Mouse (Mus musculus): ENCODE measurements around the gene Pip4k2c. TPM values are rescaled to one million over a fixed set of nuclear protein-coding genes. Genes with fewer than 3 reads are reported as not detected.

Gene Pip4k2c
- polyA plus RNA-seq, 1 experiment from 2014 or later: 17.9 TPM

- Histone ChIP-seq H3K9me3 (no peaks in the 10 kb centered on the region), H3K27me3 (ENCODE audit: insufficient read depth, poor library complexity, severe bottlenecking) (peaks cover 78% of the 10 kb centered on the region), H3K4me3 (no peak overlapping the region), H3K4me1 (replicated peaks) (peaks cover 38% of the 10 kb centered on the region), H3K27ac (no peak overlapping the region), H3K36me3 (no peaks in the 10 kb centered on the region)
- no peak for DNase-seq (ENCODE audit: low spot score)
- 84% methylated on average over 16 of the region's 16 CpGs for WGBS
Measured at GRCm38 (mm10) chr10:127173148-127174065, 38.0 kb downstream of the Pip4k2c start.

DNA sequence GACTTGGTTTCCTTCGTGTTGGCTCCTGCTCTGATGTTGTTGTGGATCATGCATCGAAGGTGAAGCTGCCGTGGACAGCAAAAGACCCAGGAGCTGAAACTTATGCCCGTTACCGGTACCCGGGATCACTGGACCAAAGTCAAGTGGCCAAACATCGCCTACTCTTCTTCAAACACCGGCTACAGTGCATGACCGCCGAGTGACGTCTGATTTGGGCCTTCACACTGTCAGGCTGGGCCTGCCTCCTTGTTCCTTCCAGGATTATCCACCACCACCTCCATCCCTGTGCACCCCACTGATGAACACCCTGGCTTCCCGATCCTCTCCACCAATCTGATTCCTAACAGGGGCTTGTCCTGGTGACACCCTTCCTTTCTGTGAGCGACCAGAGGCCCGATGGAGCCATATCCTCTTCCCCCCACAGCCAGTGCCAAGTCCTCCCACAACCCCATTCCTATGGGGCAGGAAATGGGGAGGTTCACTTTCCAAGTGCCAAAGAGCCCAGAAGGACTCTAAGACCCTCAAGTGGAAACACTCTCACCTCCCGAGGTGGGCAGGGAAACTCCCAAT, 39.7 kb downstream of the Pip4k2c start:
- no peaks in the 10 kb centered on the region for H3K36me3 ChIP-seq
- 89% methylated on average over 15 of the region's 15 CpGs for WGBS
- no peak for DNase-seq (ENCODE audit: low spot score)
- H3K4me3 ChIP-seq: no peak overlapping the region
- no peaks in the 10 kb centered on the region for H3K9me3 ChIP-seq
- H3K27ac ChIP-seq: no peak overlapping the region
- H3K4me1 ChIP-seq (replicated peaks): peaks cover 24% of the 10 kb centered on the region
- peaks cover 78% of the 10 kb centered on the region for H3K27me3 ChIP-seq (ENCODE audit: insufficient read depth, poor library complexity, severe bottlenecking)

DNA sequence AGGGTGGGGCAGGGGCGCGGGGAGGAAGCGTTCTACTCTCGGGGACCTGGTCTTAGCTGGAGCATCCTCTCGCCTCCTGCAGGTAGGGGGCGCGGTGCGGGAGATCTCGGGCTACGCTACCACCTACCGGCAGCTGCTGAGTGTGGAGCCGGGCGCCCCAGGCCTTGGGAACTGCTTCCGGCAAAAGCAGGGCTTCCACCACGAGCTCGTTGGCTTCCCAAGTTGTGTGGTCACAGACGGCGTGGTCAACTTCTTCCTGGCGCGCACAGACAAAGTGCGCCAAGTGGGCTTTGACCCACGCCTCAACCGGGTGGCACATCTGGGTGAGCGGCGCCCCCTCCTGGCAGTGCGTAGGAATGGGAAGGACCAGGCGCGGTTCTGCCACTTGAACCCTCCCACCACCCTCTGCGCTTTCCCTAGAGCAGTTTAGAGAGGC, 40.5 kb downstream of the Pip4k2c start:
- Histone ChIP-seq H3K9me3 (no peaks in the 10 kb centered on the region), H3K27ac (peak overlapping the region; percentile 57; the same call in 1 of the 2 replicates), H3K4me1 (replicated peaks) (peaks cover 29% of the 10 kb centered on the region), H3K36me3 (no peaks in the 10 kb centered on the region), H3K27me3 (ENCODE audit: insufficient read depth, poor library complexity, severe bottlenecking) (peaks cover 78% of the 10 kb centered on the region), H3K4me3 (peak overlapping the region; percentile 51)
- DNase-seq (ENCODE audit: low spot score): peak; percentile 84
- WGBS: 1% methylated on average over 29 of the region's 29 CpGs

DNA sequence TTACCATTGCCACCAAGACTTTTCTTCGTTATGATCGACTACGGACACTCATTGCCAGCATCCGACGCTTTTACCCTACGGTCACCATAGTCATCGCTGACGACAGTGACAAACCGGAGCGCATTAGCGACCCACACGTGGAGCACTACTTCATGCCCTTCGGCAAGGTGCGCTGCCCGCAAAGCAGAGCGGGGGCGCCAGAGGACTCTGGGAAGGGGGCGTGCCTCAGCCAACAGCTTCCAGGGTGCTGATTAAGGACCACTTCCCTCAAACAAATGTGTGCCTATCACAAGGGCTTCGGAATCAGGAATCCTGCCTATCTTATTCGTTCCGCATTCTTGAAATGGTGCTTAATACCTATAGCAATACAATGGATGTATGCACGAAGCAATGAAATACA, 41.4 kb downstream of the Pip4k2c start:
- peak; percentile 52 for DNase-seq (ENCODE audit: low spot score)
- 1% methylated on average over 22 of the region's 22 CpGs for WGBS
- H3K9me3 ChIP-seq: no peaks in the 10 kb centered on the region
- H3K4me3 ChIP-seq: peak overlapping the region; percentile 51
- H3K27me3 ChIP-seq (ENCODE audit: insufficient read depth, poor library complexity, severe bottlenecking): peaks cover 82% of the 10 kb centered on the region
- peaks cover 37% of the 10 kb centered on the region for H3K4me1 ChIP-seq (replicated peaks)
- H3K36me3 ChIP-seq: no peaks in the 10 kb centered on the region
- H3K27ac ChIP-seq: no peak overlapping the region

DNA sequence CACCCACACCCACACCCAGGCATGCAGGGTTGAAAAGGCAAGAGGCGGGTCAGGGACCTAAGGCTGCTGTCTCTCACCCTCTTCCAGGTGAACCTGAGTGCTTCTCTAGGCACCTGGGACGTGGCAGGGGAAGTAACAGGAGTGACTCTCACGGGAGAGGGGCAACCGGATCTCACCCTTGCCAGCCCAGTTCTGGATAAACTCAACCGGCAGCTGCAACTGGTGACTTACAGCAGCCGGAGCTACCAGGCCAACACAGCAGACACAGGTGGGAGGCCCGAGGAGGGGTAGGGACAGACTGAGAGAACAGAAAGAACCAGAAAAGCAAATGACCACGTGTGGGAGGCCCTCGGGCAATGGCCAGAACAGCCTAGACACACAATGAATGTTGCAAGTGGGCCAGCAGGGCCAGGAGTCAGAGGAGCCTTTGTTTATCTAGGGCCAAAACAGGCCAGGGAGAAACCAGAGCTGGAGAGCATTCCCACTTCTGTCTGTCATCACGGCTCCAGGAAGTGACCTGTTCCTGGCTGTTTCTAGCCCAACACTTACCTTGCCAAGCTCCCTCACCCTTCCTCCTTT, 43.7 kb downstream of the Pip4k2c start:
- Histone ChIP-seq H3K27ac (no peak overlapping the region), H3K9me3 (no peaks in the 10 kb centered on the region), H3K4me3 (no peak overlapping the region), H3K4me1 (replicated peaks) (peaks cover 43% of the 10 kb centered on the region), H3K36me3 (no peaks in the 10 kb centered on the region), H3K27me3 (ENCODE audit: insufficient read depth, poor library complexity, severe bottlenecking) (peaks cover 97% of the 10 kb centered on the region)
- DNase-seq (ENCODE audit: low spot score): no peak
- 46% methylated on average over 10 of the region's 10 CpGs for WGBS

DNA sequence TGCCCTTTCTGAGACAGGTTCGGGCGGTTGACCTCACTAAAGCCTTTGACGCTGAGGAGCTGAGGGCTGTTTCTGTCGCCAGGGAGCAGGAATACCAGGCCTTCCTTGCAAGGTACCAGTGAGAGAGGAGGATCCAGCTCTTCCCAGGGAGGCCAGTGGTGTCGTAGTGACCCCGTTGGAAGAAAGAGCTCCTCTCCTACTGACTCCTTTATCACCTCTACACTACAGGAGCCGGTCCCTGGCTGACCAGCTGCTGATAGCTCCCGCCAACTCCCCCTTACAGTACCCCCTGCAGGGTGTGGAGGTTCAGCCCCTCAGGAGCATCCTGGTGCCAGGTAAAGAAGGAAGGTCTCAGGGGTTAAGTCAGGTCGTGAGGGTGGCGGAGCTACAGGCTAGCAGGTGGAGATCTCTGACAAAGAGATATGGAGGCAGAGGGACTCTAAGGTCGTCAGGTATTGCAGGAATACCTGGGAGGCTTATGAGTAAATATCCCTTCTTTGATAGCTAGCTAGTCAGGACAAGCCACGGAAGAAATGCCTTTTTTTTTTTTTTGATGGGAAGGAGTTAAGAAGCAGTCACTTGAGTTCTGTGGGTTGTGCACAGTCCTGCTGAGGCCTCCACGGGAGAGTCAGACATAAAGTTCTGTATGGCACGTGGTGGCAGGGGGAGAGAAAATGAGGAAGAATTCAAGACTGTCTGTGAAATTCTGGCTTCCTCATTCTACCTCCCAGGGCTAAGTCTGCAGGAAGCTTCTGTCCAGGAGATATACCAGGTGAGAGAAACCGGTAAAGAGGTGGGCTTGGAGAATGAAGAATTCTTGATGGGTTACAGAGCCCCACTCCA, 44.4 kb downstream of the Pip4k2c start:
- no peaks in the 10 kb centered on the region for H3K9me3 ChIP-seq
- H3K4me3 ChIP-seq: peak overlapping the region; percentile 63
- WGBS: 20% methylated on average over 15 of the region's 15 CpGs
- peaks cover 43% of the 10 kb centered on the region for H3K4me1 ChIP-seq (replicated peaks)
- H3K27me3 ChIP-seq (ENCODE audit: insufficient read depth, poor library complexity, severe bottlenecking): peaks cover 96% of the 10 kb centered on the region
- H3K36me3 ChIP-seq: no peaks in the 10 kb centered on the region
- DNase-seq (ENCODE audit: low spot score): no peak
- no peak overlapping the region for H3K27ac ChIP-seq

GRCm38 (mm10) chr10:127166404-127166715, 45.0 kb downstream of the Pip4k2c start:
- Histone ChIP-seq H3K27ac (peak overlapping the region; percentile 84; the same call in 1 of the 2 replicates), H3K4me3 (peak overlapping the region; percentile 63), H3K27me3 (ENCODE audit: insufficient read depth, poor library complexity, severe bottlenecking) (peaks cover 89% of the 10 kb centered on the region), H3K36me3 (no peaks in the 10 kb centered on the region), H3K9me3 (no peaks in the 10 kb centered on the region), H3K4me1 (replicated peaks) (peaks cover 43% of the 10 kb centered on the region)
- 4% methylated on average over 11 of the region's 11 CpGs for WGBS
- DNase-seq (ENCODE audit: low spot score): no peak

DNA sequence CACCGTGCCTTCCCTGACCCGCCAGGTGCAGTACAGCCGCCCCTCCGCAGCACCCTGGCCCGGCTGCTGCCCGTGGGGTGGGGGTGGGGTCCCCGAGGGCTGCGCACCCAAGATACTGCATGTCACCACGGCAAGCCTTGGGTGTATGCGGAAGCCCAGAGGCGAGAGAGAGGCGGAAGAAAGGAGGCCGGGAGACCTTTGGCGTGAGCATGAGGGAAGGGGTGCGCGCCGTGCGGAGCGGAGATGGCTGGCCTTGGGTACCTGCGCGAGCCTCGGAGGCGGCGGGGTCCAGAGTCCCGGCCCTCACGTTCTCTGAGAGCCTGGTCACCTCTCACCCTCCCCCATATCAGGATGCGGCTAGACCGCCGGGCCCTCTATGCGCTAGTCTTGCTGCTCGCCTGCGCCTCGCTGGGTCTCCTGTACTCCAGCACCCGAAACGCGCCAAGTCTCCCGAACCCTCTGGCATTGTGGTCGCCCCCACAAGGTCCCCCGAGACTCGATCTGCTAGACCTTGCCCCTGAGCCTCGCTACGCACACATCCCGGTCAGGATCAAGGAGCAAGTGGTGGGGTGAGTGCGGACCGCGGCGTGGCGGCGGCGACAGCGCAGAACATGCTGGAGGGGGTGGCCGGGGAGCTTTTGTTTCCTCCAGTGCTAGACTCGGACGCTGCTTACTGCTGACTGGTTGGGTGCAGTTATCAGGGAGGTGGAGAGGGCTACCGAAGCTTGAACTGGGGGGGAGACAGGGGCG, 45.6 kb downstream of the Pip4k2c start:
- peak; percentile 70 for DNase-seq (ENCODE audit: low spot score)
- H3K4me3 ChIP-seq: peak overlapping the region; percentile 63
- under 1% methylated on average over 56 of the region's 56 CpGs for WGBS
- no peaks in the 10 kb centered on the region for H3K36me3 ChIP-seq
- no peaks in the 10 kb centered on the region for H3K9me3 ChIP-seq
- H3K27ac ChIP-seq: peak overlapping the region; percentile 84
- peaks cover 84% of the 10 kb centered on the region for H3K27me3 ChIP-seq (ENCODE audit: insufficient read depth, poor library complexity, severe bottlenecking)
- H3K4me1 ChIP-seq (replicated peaks): peaks cover 39% of the 10 kb centered on the region

DNA sequence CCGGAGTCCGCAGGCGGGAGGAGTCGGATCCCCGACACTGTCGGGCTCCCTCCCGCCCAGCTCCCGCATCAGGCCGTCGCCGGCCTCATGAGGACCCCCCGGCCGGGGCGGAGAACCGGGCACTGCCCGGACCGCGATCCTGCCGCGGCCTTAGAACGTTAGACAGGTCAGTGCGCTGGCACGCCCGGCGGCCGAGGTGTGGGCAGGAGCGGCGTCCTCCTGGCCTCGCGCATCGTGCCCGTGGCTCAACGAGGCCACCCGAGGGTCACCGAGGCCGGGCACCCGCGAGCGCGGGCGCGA, 46.1 kb downstream of the Pip4k2c start:
- peaks cover 79% of the 10 kb centered on the region for H3K27me3 ChIP-seq (ENCODE audit: insufficient read depth, poor library complexity, severe bottlenecking)

GRCm38 (mm10) chr10:127164631-127165353, 46.6 kb downstream of the Pip4k2c start, which contains the start of gene B4galnt1:
TSS of gene B4galnt1 (plus strand) at chr10:127165225.
- no peaks in the 10 kb centered on the region for H3K9me3 ChIP-seq
- peak within 1 kb of the TSS; percentile 63 for H3K4me3 ChIP-seq
- peak within 1 kb of the TSS; percentile 84 for H3K27ac ChIP-seq
- 2% methylated on average over 52 of the region's 52 CpGs for WGBS
- H3K4me1 ChIP-seq (replicated peaks): peaks cover 29% of the 10 kb centered on the region
- peak; percentile 87 for DNase-seq (ENCODE audit: low spot score)
- peaks cover 74% of the 10 kb centered on the region for H3K27me3 ChIP-seq (ENCODE audit: insufficient read depth, poor library complexity, severe bottlenecking)
- H3K36me3 ChIP-seq: no peaks in the 10 kb centered on the region

More for the DNA sequence above, 46.1 kb downstream of the Pip4k2c start:
- DNase-seq (ENCODE audit: low spot score): no peak
- Histone ChIP-seq H3K9me3 (no peaks in the 10 kb centered on the region), H3K36me3 (no peaks in the 10 kb centered on the region), H3K4me3 (peak overlapping the region; percentile 63), H3K27ac (peak overlapping the region; percentile 84), H3K4me1 (replicated peaks) (peaks cover 34% of the 10 kb centered on the region)
- under 1% methylated on average over 42 of the region's 42 CpGs for WGBS

DNA sequence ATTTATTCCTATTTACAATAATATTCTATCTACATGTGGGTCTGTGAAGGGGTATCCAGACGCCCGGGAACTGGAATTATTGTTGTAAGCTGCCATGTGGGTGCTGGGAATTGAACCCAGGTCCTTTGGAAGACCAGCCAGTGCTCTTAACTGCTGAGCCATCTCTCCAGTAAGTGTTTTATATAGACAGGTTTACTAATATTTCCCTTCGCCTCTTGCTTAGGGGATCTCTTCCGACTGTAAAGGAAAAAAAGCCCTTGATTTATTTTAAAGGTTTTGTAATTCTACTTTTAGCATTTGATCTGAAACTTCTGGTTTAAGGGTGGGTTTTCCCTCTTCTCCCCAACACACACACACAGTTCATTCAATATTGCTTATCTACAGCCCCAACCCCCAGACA, 47.2 kb downstream of the Pip4k2c start:
- Histone ChIP-seq H3K9me3 (no peaks in the 10 kb centered on the region), H3K27me3 (ENCODE audit: insufficient read depth, poor library complexity, severe bottlenecking) (peaks cover 68% of the 10 kb centered on the region), H3K4me1 (replicated peaks) (peaks cover 26% of the 10 kb centered on the region), H3K4me3 (peak overlapping the region; percentile 63; the same call in 1 of the 2 replicates), H3K27ac (peak overlapping the region; percentile 84; the same call in 1 of the 2 replicates), H3K36me3 (no peaks in the 10 kb centered on the region)
- no peak for DNase-seq (ENCODE audit: low spot score)
- 95% methylated on average over 4 of the region's 4 CpGs for WGBS
